Mouse (Mus musculus): ENCODE results near the gene 3110082J24Rik.

3110082J24Rik gene

GRCm38 (mm10) chr5:30105668-30106300, at the start of gene 3110082J24Rik:
Gene 3110082J24Rik (minus strand): TSS chr5:30106086.
- DNase-seq: no peak

- no peak for DNase-seq
Observed at GRCm38 (mm10) chr5:30155395-30155792, 49.5 kb upstream of the 3110082J24Rik start.

- peak; percentile 92 for DNase-seq
Observed at GRCm38 (mm10) chr5:30154474-30155394, 48.8 kb upstream of the 3110082J24Rik start, which contains the start of the genes Hadha and Hadhb. Gene Hadha (minus strand): TSS chr5:30155162. Gene Hadhb (plus strand): TSS chr5:30155248.

- no peak for DNase-seq
Observed at GRCm38 (mm10) chr5:30154013-30154412, 48.1 kb upstream of the 3110082J24Rik start.

- DNase-seq: no peak
Observed at GRCm38 (mm10) chr5:30153222-30153621, 47.3 kb upstream of the 3110082J24Rik start.

GRCm38 (mm10) chr5:30152413-30152812, 46.5 kb upstream of the 3110082J24Rik start:
- no peak for DNase-seq

GRCm38 (mm10) chr5:30152007-30152406, 46.1 kb upstream of the 3110082J24Rik start:
- no peak for DNase-seq

- DNase-seq: no peak
Observed at GRCm38 (mm10) chr5:30148133-30148920, 42.4 kb upstream of the 3110082J24Rik start.

- no peak for DNase-seq
Observed at GRCm38 (mm10) chr5:30146526-30146925, 40.6 kb upstream of the 3110082J24Rik start.

- DNase-seq: no peak
Observed at GRCm38 (mm10) chr5:30138193-30138592, 32.3 kb upstream of the 3110082J24Rik start.

- no peak for DNase-seq
Observed at GRCm38 (mm10) chr5:30137271-30137670, 31.4 kb upstream of the 3110082J24Rik start.

GRCm38 (mm10) chr5:30135711-30136231, 29.9 kb upstream of the 3110082J24Rik start:
- no peak for DNase-seq

- no peak for DNase-seq
Observed at GRCm38 (mm10) chr5:30132173-30132572, 26.3 kb upstream of the 3110082J24Rik start.

- DNase-seq: no peak
Observed at GRCm38 (mm10) chr5:30131246-30131645, 25.4 kb upstream of the 3110082J24Rik start.

- no peak for DNase-seq
Observed at GRCm38 (mm10) chr5:30128680-30129079, 22.8 kb upstream of the 3110082J24Rik start.

GRCm38 (mm10) chr5:30127921-30128597, 22.2 kb upstream of the 3110082J24Rik start:
- no peak for DNase-seq

GRCm38 (mm10) chr5:30126756-30127155, 20.9 kb upstream of the 3110082J24Rik start:
- no peak for DNase-seq

GRCm38 (mm10) chr5:30125587-30125986, 19.7 kb upstream of the 3110082J24Rik start:
- DNase-seq: no peak

- no peak for DNase-seq
Observed at GRCm38 (mm10) chr5:30122481-30122880, 16.6 kb upstream of the 3110082J24Rik start.

- no peak for DNase-seq
Observed at GRCm38 (mm10) chr5:30120106-30120505, 14.2 kb upstream of the 3110082J24Rik start.

GRCm38 (mm10) chr5:30119163-30119562, 13.3 kb upstream of the 3110082J24Rik start:
- no peak for DNase-seq

GRCm38 (mm10) chr5:30118018-30118417, 12.1 kb upstream of the 3110082J24Rik start:
- DNase-seq: no peak
